ENCODE assay signal across 10 mouse cellular contexts in the genomic region with DNA sequence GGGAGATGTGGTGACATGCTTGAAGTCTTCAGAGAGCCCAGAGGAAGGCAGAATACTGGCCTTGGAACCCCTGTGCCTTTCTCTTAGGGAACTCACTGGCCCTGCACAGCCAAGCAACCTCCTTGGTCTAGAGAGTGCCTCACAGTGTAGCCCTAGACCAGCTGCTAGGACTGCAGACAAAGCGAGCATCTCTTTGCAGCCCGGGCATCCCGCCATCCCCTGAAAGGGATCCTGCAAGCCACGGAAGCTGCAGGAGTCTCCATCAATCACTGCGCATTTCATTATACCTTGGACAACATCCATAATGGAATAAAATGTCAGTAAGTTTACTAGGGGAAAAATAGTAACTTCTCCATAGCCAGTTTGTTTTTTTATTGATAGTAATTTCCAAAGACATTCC. TPM values are rescaled to one million over a fixed set of nuclear protein-coding genes. Genes with fewer than 3 reads are reported as not detected.
A peak's percentile ranks its signal among the peaks of the same experiment; 100 is the strongest.
DNase-seq lines count a peak whose midpoint lies in the region; ATAC-seq and TF ChIP-seq lines count a peak whose summit lies in the region.
"Had no signal": no experiment of that assay in that cellular context is flagged by ENCODE, and none has a peak within 500 bp of the region (broad histone marks: within the 10 kb centered on the region; RNA-seq: fewer than 3 reads in every experiment).

No protein-coding gene starts in this region.

- WGBS in kidney, adult 2 months = 48% methylated on average over 5 of the region's 5 CpGs
- WGBS in kidney, embryonic 15.5 days = 43% methylated on average over 5 of the region's 5 CpGs
- WGBS in midbrain, embryonic 12.5 days = 24% methylated on average over 5 of the region's 5 CpGs

- no peak overlapping the region for H3K4me2 ChIP-seq in kidney, embryonic 15.5 days
- 0 out of 2 replicates have a peak overlapping the region, but pooled peaks have one; percentile 6 for H3K4me2 ChIP-seq in midbrain, embryonic 12.5 days (replicated peaks)
- H3K4me2 ChIP-seq: heart, embryonic 15.5 days; lung, embryonic 15.5 days had no signal

- H3K9me3 ChIP-seq in kidney, embryonic 15.5 days (replicated peaks) = no peaks in the 10 kb centered on the region
- H3K9me3 ChIP-seq in midbrain, embryonic 12.5 days = no peaks in the 10 kb centered on the region
- H3K9me3 ChIP-seq: heart, embryonic 15.5 days; lung, embryonic 15.5 days had no signal

- H3K4me3 ChIP-seq in kidney, adult 2 months (ENCODE audit: insufficient read depth, low read depth, low read length) = no peak overlapping the region
- H3K4me3 ChIP-seq in kidney, embryonic 15.5 days (replicated peaks) = no peak overlapping the region
- no peak overlapping the region for H3K4me3 ChIP-seq in cortical plate, adult 2 months (ENCODE audit: insufficient read depth, low read length)
- H3K4me3 ChIP-seq in midbrain, embryonic 12.5 days = no peak overlapping the region
- H3K4me3 ChIP-seq: heart, embryonic 15.5 days; lung, embryonic 15.5 days had no signal

- TF ChIP-seq POLR2A in kidney, adult 2 months (IDR thresholded peaks at IDR 0.05; ENCODE audit: low read depth, low read length) = no peak
- no peak for TF ChIP-seq POLR2A in cortical plate, adult 2 months (IDR thresholded peaks at IDR 0.05; ENCODE audit: extremely low read depth, insufficient read depth, low read length)

- H3K27me3 ChIP-seq in kidney, adult 2 months (replicated peaks; ENCODE audit: control insufficient read depth, insufficient read depth, low read length) = no peaks in the 10 kb centered on the region
- 0 out of 2 replicates have a peak, but pooled peaks cover 3% of the 10 kb centered on the region for H3K27me3 ChIP-seq in kidney, embryonic 15.5 days
- H3K27me3 ChIP-seq in midbrain, embryonic 12.5 days = no peaks in the 10 kb centered on the region
- H3K27me3 ChIP-seq: lung, embryonic 15.5 days had no signal

- ATAC-seq in kidney, embryonic 15.5 days (replicated peaks; ENCODE audit: low FRiP score) = no peak
- no peak for ATAC-seq in midbrain, embryonic 12.5 days (ENCODE audit: low FRiP score, low read depth)

- H3K9ac ChIP-seq in kidney, embryonic 15.5 days = no peak overlapping the region
- peak overlapping the region; percentile 15; the same call in 1 of the 2 replicates for H3K9ac ChIP-seq in midbrain, embryonic 12.5 days (replicated peaks)
- H3K9ac ChIP-seq: heart, embryonic 15.5 days; lung, embryonic 15.5 days had no signal

- H3K4me1 ChIP-seq in kidney, adult 2 months (ENCODE audit: control insufficient read depth, insufficient read depth, low read length) = no peaks in the 10 kb centered on the region
- H3K4me1 ChIP-seq in kidney, embryonic 15.5 days = peaks cover 7% of the 10 kb centered on the region; the same call in 1 of the 2 replicates
- peaks cover 8% of the 10 kb centered on the region for H3K4me1 ChIP-seq in cortical plate, adult 2 months (ENCODE audit: control insufficient read depth, insufficient read depth, low read length)
- H3K4me1 ChIP-seq in midbrain, embryonic 12.5 days = peaks cover 57% of the 10 kb centered on the region
- H3K4me1 ChIP-seq: heart, embryonic 15.5 days; lung, embryonic 15.5 days had no signal

- peak; percentile 56 for DNase-seq in kidney, adult 2 months
- peak; percentile 22 for DNase-seq in gastrocnemius, postnatal 25 days
- DNase-seq in T-cell, adult 2 months (ENCODE audit: low spot score) = no peak
- no peak for DNase-seq in heart, adult 8-10 months (ENCODE audit: low spot score)
- DNase-seq: adrenal gland, postnatal 36 days had no signal

- H3K27ac ChIP-seq in kidney, adult 2 months (ENCODE audit: insufficient read depth, low read depth, low read length) = no peak overlapping the region
- no peak overlapping the region for H3K27ac ChIP-seq in kidney, embryonic 15.5 days
- H3K27ac ChIP-seq in cortical plate, adult 2 months (ENCODE audit: insufficient read depth, low read length) = 0 out of 2 replicates have a peak overlapping the region, but pooled peaks have one; percentile 41
- peak overlapping the region; percentile 87 for H3K27ac ChIP-seq in midbrain, embryonic 12.5 days (replicated peaks)
- H3K27ac ChIP-seq: heart, embryonic 15.5 days; lung, embryonic 15.5 days had no signal

- TF ChIP-seq CTCF in kidney, adult 2 months (conservative IDR thresholded peaks at IDR 0.05; ENCODE audit: insufficient read depth, insufficient read length, low read depth, low read length) = no peak
- no peak for TF ChIP-seq CTCF in cortical plate, adult 2 months (IDR thresholded peaks at IDR 0.05; ENCODE audit: extremely low read depth, insufficient read depth, low read length)

- H3K36me3 ChIP-seq in kidney, adult 2 months (ENCODE audit: control insufficient read depth, insufficient read depth, low read length) = no peaks in the 10 kb centered on the region
- no peaks in the 10 kb centered on the region for H3K36me3 ChIP-seq in kidney, embryonic 15.5 days
- peaks cover 57% of the 10 kb centered on the region for H3K36me3 ChIP-seq in midbrain, embryonic 12.5 days
- H3K36me3 ChIP-seq: heart, embryonic 15.5 days; lung, embryonic 15.5 days had no signal

RNA-seq across cellular contexts. Expression of a gene that starts 13.4 kb away (rescaled TPM):
- polyA plus RNA-seq in kidney, adult 2 months (2012; rRNA removed) = 11.5 and 12.5 TPM in 2 replicates
- polyA plus RNA-seq in kidney, embryonic 15.5 days (2015; fragmentation: Nextera tagmentation; extraction: Ambion mirVana) = 13.7 and 14.5 TPM in 2 replicates
- 66.6 TPM in 2 replicates for polyA plus RNA-seq in cortical plate, adult 2 months (2012; rRNA removed)
- total RNA-seq in gastrocnemius, postnatal 25 days (2021) = 1 to 10 TPM; 2.6 to 3.1 TPM
- polyA plus RNA-seq in midbrain, embryonic 12.5 days (2016; fragmentation: Nextera tagmentation; extraction: Ambion mirVana) = 94.6 and 109 TPM in 2 replicates
- 1 to 10 TPM; 7.7 to 9.5 (median 8.7) TPM for total RNA-seq in heart, adult 8-10 months (2022)

Comparison
In these comparisons a context has a peak if more than half of its experiments do, and no peak if none do; other contexts are left out.
1. DNase-seq: peak in kidney, adult 2 months (single experiment) and gastrocnemius, postnatal 25 days (single experiment); none in T-cell, adult 2 months (single experiment) and heart, adult 8-10 months (single experiment).
2. H3K27ac ChIP-seq: peak in cortical plate, adult 2 months (single experiment) and midbrain, embryonic 12.5 days (single experiment); none in kidney, adult 2 months (single experiment) and kidney, embryonic 15.5 days (single experiment).